Mouse (Mus musculus) macrophage (primary cell): ENCODE results near the gene Pou2f2. TPM values are rescaled to one million over a fixed set of nuclear protein-coding genes. Genes with fewer than 3 reads are reported as not detected.

Experiments
- H3K27ac ChIP-seq: fragments of 350-480 bp; formaldehyde crosslinking; 2 replicates; pipeline ENCODE4 v1.9.0; 2021
- H3K36me3 ChIP-seq: fragments of 350-480 bp; formaldehyde crosslinking; 2 replicates; pipeline ENCODE4 v1.9.0; 2021; ENCODE audit errors: inconsistent target
- H3K4me3 ChIP-seq: fragments of 350-480 bp; formaldehyde crosslinking; 2 replicates; pipeline ENCODE4 v1.9.0; 2021; ENCODE audit errors: inconsistent target
- H3K79me2 ChIP-seq: fragments of 350-480 bp; formaldehyde crosslinking; 2 replicates; pipeline ENCODE4 v1.9.0; 2021; ENCODE audit errors: inconsistent target
- WGBS: methylation state at CpG from one replicate; pipeline ENCODE4 v1.1.7; 2026; ENCODE audit warnings: inconsistent platforms; ENCODE audit not compliant: missing documents; 5-methylcytosine and 5-hydroxymethylcytosine counted together
- polyA plus RNA-seq: library from polyadenylated mRNA; stranded (reverse); fragments of 250-400 nt; gene quantifications from 3 replicates; pipeline ENCODE4 v1.2.4, GENCODE M21; 2018; ENCODE audit warnings: inconsistent platforms

Pou2f2 gene
- polyA plus RNA-seq, 1 experiment from 2014 or later: 23.9 TPM

- peaks cover 45% of the 10 kb centered on the region for H3K79me2 ChIP-seq
- peaks cover 32% of the 10 kb centered on the region for H3K36me3 ChIP-seq
- H3K4me3 ChIP-seq: no peak overlapping the region
- no peak overlapping the region for H3K27ac ChIP-seq
- WGBS: 90% methylated on average over 9 of the region's 12 CpGs
Measured at GRCm38 (mm10) chr7:25079496-25080026, 100.0 kb downstream of the Pou2f2 start.

- Histone ChIP-seq H3K27ac (peak overlapping the region; percentile 8; the same call in 1 of the 2 replicates), H3K79me2 (peaks cover 45% of the 10 kb centered on the region), H3K4me3 (peak overlapping the region; percentile 79), H3K36me3 (peaks cover 24% of the 10 kb centered on the region)
- WGBS: under 1% methylated on average over 30 of the region's 33 CpGs
Measured at GRCm38 (mm10) chr7:25077414-25077755, 102.1 kb downstream of the Pou2f2 start.

- H3K36me3 ChIP-seq: peaks cover 19% of the 10 kb centered on the region
- WGBS: 1% methylated on average over 56 of the region's 56 CpGs
- peaks cover 43% of the 10 kb centered on the region for H3K79me2 ChIP-seq
- peak overlapping the region; percentile 89 for H3K27ac ChIP-seq
- H3K4me3 ChIP-seq: peak overlapping the region; percentile 57
Measured at GRCm38 (mm10) chr7:25076663-25077413, 102.7 kb downstream of the Pou2f2 start.

GRCm38 (mm10) chr7:25076296-25076662, 103.2 kb downstream of the Pou2f2 start:
- Histone ChIP-seq H3K4me3 (peak overlapping the region; percentile 57), H3K27ac (peak overlapping the region; percentile 89), H3K79me2 (peaks cover 39% of the 10 kb centered on the region), H3K36me3 (peaks cover 16% of the 10 kb centered on the region)
- 20% methylated on average over 7 of the region's 7 CpGs for WGBS

- 76% methylated on average over 8 of the region's 8 CpGs for WGBS
- Histone ChIP-seq H3K4me3 (no peak overlapping the region), H3K79me2 (peaks cover 15% of the 10 kb centered on the region), H3K36me3 (no peaks in the 10 kb centered on the region), H3K27ac (no peak overlapping the region)
Measured at GRCm38 (mm10) chr7:25073924-25074323, 105.6 kb downstream of the Pou2f2 start.

- Histone ChIP-seq H3K27ac (no peak overlapping the region), H3K79me2 (peaks cover 5% of the 10 kb centered on the region), H3K36me3 (no peaks in the 10 kb centered on the region), H3K4me3 (no peak overlapping the region)
- 14% methylated on average over 13 of the region's 33 CpGs for WGBS
Measured at GRCm38 (mm10) chr7:25072716-25073390, 106.7 kb downstream of the Pou2f2 start.

GRCm38 (mm10) chr7:25071979-25072715, 107.4 kb downstream of the Pou2f2 start, which contains the start of the genes Grik5 and Zfp574:
Gene Grik5, minus strand, starts transcription at chr7:25072346.
Gene Zfp574, plus strand, starts transcription at chr7:25072567.
- 17% methylated on average over 12 of the region's 28 CpGs for WGBS
- no peak within 1 kb of the TSS for H3K4me3 ChIP-seq
- H3K27ac ChIP-seq: no peak within 1 kb of the TSS
- no peaks in the 10 kb centered on the region for H3K36me3 ChIP-seq
- no peaks in the 10 kb centered on the region for H3K79me2 ChIP-seq

- Histone ChIP-seq H3K36me3 (no peaks in the 10 kb centered on the region), H3K27ac (no peak overlapping the region), H3K79me2 (no peaks in the 10 kb centered on the region), H3K4me3 (no peak overlapping the region)
- WGBS: 83% methylated on average over 2 of the region's 2 CpGs
Measured at GRCm38 (mm10) chr7:25068724-25069123, 110.8 kb downstream of the Pou2f2 start.

GRCm38 (mm10) chr7:25067909-25068656, 111.4 kb downstream of the Pou2f2 start:
- Histone ChIP-seq H3K4me3 (no peak overlapping the region), H3K79me2 (no peaks in the 10 kb centered on the region), H3K27ac (no peak overlapping the region), H3K36me3 (no peaks in the 10 kb centered on the region)
- 93% methylated on average over 22 of the region's 22 CpGs for WGBS

- H3K36me3 ChIP-seq: no peaks in the 10 kb centered on the region
- H3K27ac ChIP-seq: no peak overlapping the region
- no peaks in the 10 kb centered on the region for H3K79me2 ChIP-seq
- H3K4me3 ChIP-seq: no peak overlapping the region
- 90% methylated on average over 7 of the region's 7 CpGs for WGBS
Measured at GRCm38 (mm10) chr7:25067338-25067737, 112.2 kb downstream of the Pou2f2 start.

- Histone ChIP-seq H3K4me3 (no peak overlapping the region), H3K36me3 (no peaks in the 10 kb centered on the region), H3K27ac (no peak overlapping the region), H3K79me2 (no peaks in the 10 kb centered on the region)
- 50% methylated on average over 7 of the region's 8 CpGs for WGBS
Measured at GRCm38 (mm10) chr7:25063900-25064299, 115.6 kb downstream of the Pou2f2 start.

GRCm38 (mm10) chr7:25063346-25063745, 116.2 kb downstream of the Pou2f2 start:
- Histone ChIP-seq H3K36me3 (no peaks in the 10 kb centered on the region), H3K79me2 (no peaks in the 10 kb centered on the region), H3K4me3 (no peak overlapping the region), H3K27ac (no peak overlapping the region)
- WGBS: 94% methylated on average over 6 of the region's 6 CpGs

- 93% methylated on average over 14 of the region's 14 CpGs for WGBS
- no peaks in the 10 kb centered on the region for H3K36me3 ChIP-seq
Measured at GRCm38 (mm10) chr7:25058836-25059235, 120.7 kb downstream of the Pou2f2 start.

GRCm38 (mm10) chr7:25058394-25058793, 121.1 kb downstream of the Pou2f2 start:
- Histone ChIP-seq H3K36me3 (no peaks in the 10 kb centered on the region), H3K79me2 (no peaks in the 10 kb centered on the region), H3K27ac (no peak overlapping the region), H3K4me3 (no peak overlapping the region)
- WGBS: 96% methylated on average over 8 of the region's 8 CpGs

More at GRCm38 (mm10) chr7:25058836-25059235, 120.7 kb downstream of the Pou2f2 start:
- Histone ChIP-seq H3K27ac (no peak overlapping the region), H3K4me3 (no peak overlapping the region), H3K79me2 (no peaks in the 10 kb centered on the region)
